Mouse (Mus musculus) liver (tissue): Measurements from ENCODE around the gene Gsta4.
A peak's percentile ranks its signal among the peaks of the same experiment; 100 is the strongest.
"Not testable (repeated sequence)": the region's sequence is repeated elsewhere in the genome, so short reads cannot be mapped to it uniquely, and the experiment has no call there.

Source experiments
- DNase-seq: peaks from one replicate; pipeline ENCODE4 v3.0.0-alpha.2; 2020; ENCODE audit warnings: mixed read lengths

Gsta4 gene

GRCm38 (mm10) chr9:78182474-78182873 lies at the start of gene Gsta4:
Gene Gsta4, plus strand, starts transcription at chr9:78182774.
- not testable (repeated sequence) for DNase-seq

GRCm38 (mm10) chr9:78135658-78136057 lies 46.9 kb upstream of the Gsta4 start:
- DNase-seq: no peak

GRCm38 (mm10) chr9:78138044-78138676 lies 44.4 kb upstream of the Gsta4 start:
- no peak for DNase-seq

- DNase-seq: no peak
Measured at GRCm38 (mm10) chr9:78139463-78139862, 43.1 kb upstream of the Gsta4 start.

GRCm38 (mm10) chr9:78146099-78146498 lies 36.5 kb upstream of the Gsta4 start:
- no peak for DNase-seq

- DNase-seq: no peak
Measured at GRCm38 (mm10) chr9:78146627-78147026, 35.9 kb upstream of the Gsta4 start.

- no peak for DNase-seq
Measured at GRCm38 (mm10) chr9:78148149-78148548, 34.4 kb upstream of the Gsta4 start.

- DNase-seq: not testable (repeated sequence)
Measured at GRCm38 (mm10) chr9:78149770-78150169, 32.8 kb upstream of the Gsta4 start.

- DNase-seq: no peak
Measured at GRCm38 (mm10) chr9:78154211-78154977, 28.2 kb upstream of the Gsta4 start.

- no peak for DNase-seq
Measured at GRCm38 (mm10) chr9:78157221-78157620, 25.4 kb upstream of the Gsta4 start.

GRCm38 (mm10) chr9:78163291-78163690 lies 19.3 kb upstream of the Gsta4 start:
- no peak for DNase-seq

- no peak for DNase-seq
Measured at GRCm38 (mm10) chr9:78164741-78165140, 17.8 kb upstream of the Gsta4 start.

- peak; percentile 22 for DNase-seq
Measured at GRCm38 (mm10) chr9:78165454-78165853, 17.1 kb upstream of the Gsta4 start.

- peak; percentile 40 for DNase-seq
Measured at GRCm38 (mm10) chr9:78166694-78167452, 15.7 kb upstream of the Gsta4 start.

GRCm38 (mm10) chr9:78167453-78167969 lies 15.1 kb upstream of the Gsta4 start:
- DNase-seq: no peak

GRCm38 (mm10) chr9:78168864-78169263 lies 13.7 kb upstream of the Gsta4 start:
- peak; percentile 34 for DNase-seq

GRCm38 (mm10) chr9:78174016-78174415 lies 8.6 kb upstream of the Gsta4 start:
- no peak for DNase-seq

GRCm38 (mm10) chr9:78174925-78175276 lies 7.7 kb upstream of the Gsta4 start:
- DNase-seq: not testable (repeated sequence)

GRCm38 (mm10) chr9:78175277-78176200 lies 7.0 kb upstream of the Gsta4 start:
- DNase-seq: peak; percentile 99

GRCm38 (mm10) chr9:78176201-78176727 lies 6.3 kb upstream of the Gsta4 start:
- peak; percentile 83 for DNase-seq

- no peak for DNase-seq
Measured at GRCm38 (mm10) chr9:78176831-78177230, 5.7 kb upstream of the Gsta4 start.

- DNase-seq: no peak
Measured at GRCm38 (mm10) chr9:78178197-78178596, 4.4 kb upstream of the Gsta4 start.
